Mouse (Mus musculus) G1E (cell line): ENCODE data around the gene Echdc3.

ENCODE experiments used
- CTCF ChIP-seq: IDR thresholded peaks from 2 replicates; pipeline ENCODE4 v1.5.1; 2012; ENCODE audit warnings: low read depth, low read length, inconsistent platforms, mixed read lengths
- TAL1 ChIP-seq: conservative IDR thresholded peaks from 2 replicates; pipeline ENCODE4 v1.6.1; 2012; ENCODE audit warnings: low read depth, low read length, inconsistent platforms, mixed read lengths

DNA sequence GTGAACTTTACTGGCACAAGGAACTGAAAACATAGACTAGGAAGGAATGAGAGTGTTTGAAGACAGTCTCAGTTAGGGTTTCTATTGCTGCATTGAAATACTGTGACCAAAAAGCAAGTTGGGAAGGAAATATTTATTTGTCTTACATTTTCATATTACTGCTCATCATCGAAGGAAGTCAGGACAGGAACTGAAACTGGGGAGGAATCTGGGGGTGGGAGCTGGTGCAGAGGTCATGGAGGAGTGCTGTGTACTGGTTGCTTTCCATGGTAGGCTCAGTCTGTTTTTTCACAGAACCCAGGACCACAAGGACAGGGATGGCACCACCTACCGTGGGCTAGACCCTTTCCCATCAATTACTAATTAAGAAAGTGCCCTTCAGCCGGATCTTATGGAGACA lies 46.3 kb upstream of the Echdc3 start:
- no peak for TF ChIP-seq CTCF
- no peak for TF ChIP-seq TAL1
